Mouse (Mus musculus) MEL (cell line): ENCODE results near the gene Zfp511.

Source experiments
- CTCF ChIP-seq, 3 experiments: IDR thresholded peaks in 2 of 3; conservative IDR thresholded peaks in 1 of 3; 2 replicates each; pipeline ENCODE4 v1.5.1; 2011 to 2012; ENCODE audit warnings: low read length in 3 of 3, low read depth in 2 of 3, mild to moderate bottlenecking in 2 of 3, improper control_type of control experiment in 1 of 3, inconsistent platforms in 1 of 3, mixed read lengths in 1 of 3, moderate library complexity in 1 of 3; ENCODE audit not compliant: control insufficient read depth in 1 of 3, insufficient read depth in 1 of 3, poor library complexity in 1 of 3, severe bottlenecking in 1 of 3
- HCFC1 ChIP-seq: IDR thresholded peaks from 2 replicates; pipeline ENCODE4 v1.6.1; 2012; ENCODE audit warnings: low read depth, mild to moderate bottlenecking, inconsistent platforms, low read length, improper control_type of control experiment, moderate library complexity
- TCF12 ChIP-seq: IDR thresholded peaks from 2 replicates; pipeline ENCODE4 v1.6.1; 2014; ENCODE audit warnings: low read depth, mild to moderate bottlenecking, inconsistent platforms, low read length, improper control_type of control experiment, moderate library complexity
- ZMIZ1 ChIP-seq: IDR thresholded peaks from 2 replicates; pipeline ENCODE4 v1.6.1; 2012; ENCODE audit warnings: low read depth, mild to moderate bottlenecking, inconsistent platforms, low read length, improper control_type of control experiment, moderate library complexity

DNA sequence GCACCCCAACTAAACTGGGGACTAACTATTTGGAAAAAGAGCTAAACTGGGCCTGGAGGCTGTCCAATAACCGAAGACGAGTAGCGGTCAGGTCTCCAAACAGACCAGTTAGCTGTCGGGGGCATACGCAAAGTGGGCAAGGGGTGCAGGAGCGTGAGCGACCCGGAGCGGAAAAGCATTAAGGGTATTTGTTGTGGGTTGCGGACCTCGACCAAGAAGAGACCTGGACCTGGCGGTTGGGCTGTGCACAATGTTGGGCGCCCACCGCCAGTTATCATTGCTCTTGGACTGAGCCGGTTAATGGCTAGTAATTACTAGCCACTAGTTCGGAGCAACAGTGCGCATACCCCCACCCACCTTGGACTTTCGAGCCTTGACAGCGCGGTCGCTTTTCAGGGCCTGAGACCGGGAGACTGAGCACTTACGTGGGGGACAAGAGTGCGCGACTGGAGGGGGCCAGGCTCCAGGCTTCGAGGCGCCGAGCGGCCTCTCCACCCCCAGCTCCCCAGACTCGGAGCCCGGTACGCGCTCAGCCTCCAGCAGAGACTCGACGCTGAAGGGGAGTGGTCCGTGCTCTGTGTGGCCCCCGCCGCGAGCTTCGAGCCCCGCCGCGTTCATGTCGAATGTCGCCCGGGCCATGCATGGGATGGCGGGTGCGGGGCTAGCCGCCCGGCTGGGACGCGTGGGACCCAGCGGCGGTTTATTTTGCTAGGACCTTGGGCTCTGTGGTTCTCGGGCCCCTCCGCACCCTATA is 12.3 kb downstream of the Zfp511 start, which contains the start of gene Msx3:
- TF ChIP-seq HCFC1 (no peak), ZMIZ1 (no peak), CTCF (IDR thresholded peaks at IDR 0.05 in 2 of 3, conservative IDR thresholded peaks at IDR 0.05 in 1 of 3; ENCODE audit: control insufficient read depth in 1 of 3, insufficient read depth in 1 of 3, low read depth in 2 of 3, low read length in 3 of 3, poor library complexity in 1 of 3, severe bottlenecking in 1 of 3) (no peak), TCF12 (no peak)
